Mouse (Mus musculus) lung, adult 2 months (tissue): Measurements from ENCODE around the gene Spag7.

Experiments used
- CTCF ChIP-seq: fragments of 200-500 bp; IDR thresholded peaks from 2 replicates; pipeline ENCODE4 v1.5.1; 2011; ENCODE audit warnings: mild to moderate bottlenecking, low read length, control low read depth; ENCODE audit not compliant: insufficient read depth
- POLR2A ChIP-seq: fragments of 200-500 bp; IDR thresholded peaks from 2 replicates; pipeline ENCODE4 v1.6.1; 2011; ENCODE audit warnings: low read depth, mild to moderate bottlenecking, control low read depth, low read length, borderline replicate concordance; ENCODE audit errors: extremely low read depth

DNA sequence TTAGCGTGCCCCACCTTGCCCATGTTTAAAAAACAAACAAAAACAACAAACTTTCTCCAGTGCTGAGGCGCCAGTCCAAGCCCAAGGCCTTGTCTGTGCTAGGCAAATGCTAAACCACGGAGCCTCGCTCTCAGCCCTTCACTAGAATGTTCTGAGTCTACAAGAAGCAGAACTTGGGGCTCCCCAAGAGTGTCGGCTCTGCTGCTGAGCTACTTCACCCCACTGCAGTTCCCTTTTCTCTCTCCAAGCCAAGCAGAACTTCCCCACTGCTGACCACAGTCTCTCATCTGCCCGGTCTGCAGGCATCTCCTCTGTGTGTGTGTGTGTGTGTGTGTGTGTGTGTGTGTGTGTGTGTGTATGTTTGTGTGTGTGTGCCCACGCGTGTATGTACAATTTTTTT, 10.7 kb upstream of the Spag7 start:
- no peak for TF ChIP-seq CTCF
- TF ChIP-seq POLR2A: no peak
